Mouse (Mus musculus) E14TG2a.4 (cell line): ENCODE results near the gene Abhd17a.

Experiments used
- CTCF ChIP-seq: conservative IDR thresholded peaks from 2 replicates; pipeline ENCODE4 v1.5.1; 2014; ENCODE audit warnings: low read length
- NANOG ChIP-seq: IDR thresholded peaks from 2 replicates; pipeline ENCODE4 v1.6.1; 2014; ENCODE audit warnings: borderline replicate concordance, low read length, mixed read lengths
- POU5F1 ChIP-seq: IDR thresholded peaks from 2 replicates; pipeline ENCODE4 v1.6.1; 2014; ENCODE audit warnings: low read length, borderline replicate concordance

DNA sequence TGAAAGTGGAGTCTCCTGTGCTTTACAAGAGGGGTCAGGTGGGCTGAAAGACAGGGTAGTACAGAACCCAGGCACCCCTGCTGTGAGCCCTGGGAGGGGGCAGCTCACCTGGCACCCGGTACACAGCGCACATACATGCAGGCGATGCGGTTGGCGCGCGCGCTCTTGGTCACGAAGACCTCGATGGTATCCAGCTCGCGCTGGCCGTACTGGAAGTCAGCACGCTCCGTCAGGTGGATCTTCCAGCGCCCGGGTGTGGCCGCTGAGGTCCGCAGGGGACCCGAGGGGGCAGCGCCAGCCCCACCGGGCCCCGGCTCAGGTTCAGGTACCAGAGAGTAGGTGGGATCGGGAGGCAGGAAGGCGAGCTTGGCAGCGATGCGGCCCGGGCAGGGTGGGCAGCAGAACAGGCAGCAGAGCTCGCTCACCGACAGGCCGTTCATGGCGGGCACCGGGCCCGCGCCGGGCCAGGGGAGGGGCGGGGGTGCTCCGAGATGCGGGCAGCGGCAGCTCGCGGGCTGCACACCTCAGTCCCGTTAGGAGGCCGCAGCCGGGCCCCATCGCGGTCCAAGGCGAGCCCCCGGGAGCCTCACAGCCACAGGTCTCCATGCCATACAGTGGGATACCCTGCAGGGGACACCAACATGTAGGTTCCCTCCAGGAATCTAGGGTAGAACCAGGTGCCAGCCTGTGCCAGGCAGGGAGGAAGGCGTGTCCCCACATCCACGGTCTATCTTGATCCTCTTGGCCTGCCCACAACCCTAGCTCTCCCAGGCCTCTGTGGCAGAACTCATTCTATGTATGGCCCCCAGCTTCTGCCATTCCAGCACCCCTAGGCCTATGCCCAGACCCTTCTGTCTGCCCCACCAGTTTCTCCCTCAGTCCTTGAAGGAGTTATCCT lies 3.5 kb downstream of the Abhd17a start:
- TF ChIP-seq CTCF (no peak), NANOG (no peak), POU5F1 (no peak)
